Mouse (Mus musculus) heart, postnatal 0 days (tissue): ENCODE data around the gene Itk. TPM values are rescaled to one million over a fixed set of nuclear protein-coding genes. Genes with fewer than 3 reads are reported as not detected.
A peak's percentile ranks its signal among the peaks of the same experiment; 100 is the strongest.

Experiments used
- ATAC-seq: fragments of 200-750 bp; cut with Nextera tagmentation; 2 replicates; pipeline ENCODE4 v1.8.0; 2017; ENCODE audit warnings: low read depth, moderate number of reproducible peaks, moderate library complexity; ENCODE audit not compliant: insufficient read depth
- DNase-seq: peaks from one replicate; pipeline ENCODE4 v3.0.0-alpha.2; 2016; ENCODE audit warnings: low spot score
- H3K27ac ChIP-seq: fragments of 300-500 bp; sonication (generic); 2 replicates; pipeline ENCODE4 v1.5.1; 2014; ENCODE audit warnings: low read depth, mild to moderate bottlenecking
- H3K27me3 ChIP-seq: fragments of 300-500 bp; sonication (generic); 2 replicates; pipeline ENCODE4 v1.6.1; 2014; ENCODE audit warnings: low read length, mixed read lengths; ENCODE audit not compliant: control insufficient read depth, insufficient read depth
- H3K36me3 ChIP-seq: fragments of 300-500 bp; sonication (generic); replicated peaks from 2 replicates; pipeline ENCODE4 v1.6.1; 2014; ENCODE audit warnings: low read length, mixed read lengths; ENCODE audit not compliant: control insufficient read depth, insufficient read depth
- H3K4me1 ChIP-seq: fragments of 300-500 bp; sonication (generic); 2 replicates; pipeline ENCODE4 v1.6.1; 2014; ENCODE audit warnings: antibody characterized with exemption; ENCODE audit not compliant: control insufficient read depth, insufficient read depth
- H3K4me2 ChIP-seq: fragments of 300-500 bp; sonication (generic); 2 replicates; pipeline ENCODE4 v1.6.1; 2014; ENCODE audit warnings: low read depth, mild to moderate bottlenecking, low read length, moderate library complexity
- H3K4me3 ChIP-seq: fragments of 300-500 bp; sonication (generic); 2 replicates; pipeline ENCODE4 v1.5.1; 2014; ENCODE audit warnings: low read depth, low read length
- H3K9ac ChIP-seq: fragments of 300-500 bp; sonication (generic); replicated peaks from 2 replicates; pipeline ENCODE4 v1.6.1; 2014; ENCODE audit warnings: low read depth, low read length, mixed read lengths
- H3K9me3 ChIP-seq: fragments of 300-500 bp; sonication (generic); replicated peaks from 2 replicates; pipeline ENCODE4 v1.6.1; 2016; ENCODE audit warnings: low read length; ENCODE audit not compliant: control insufficient read depth
- CTCF ChIP-seq: IDR thresholded peaks from 2 replicates; pipeline ENCODE4 v1.5.1; 2016; ENCODE audit warnings: antibody characterized with exemption, control low read depth, low read depth
- EP300 ChIP-seq: IDR thresholded peaks from 2 replicates; pipeline ENCODE4 v1.6.1; 2016; ENCODE audit warnings: antibody characterized with exemption, low read depth
- WGBS: fragments of 180-500 bp; shearing (Covaris S2); extraction: QIAGEN DNeasy Blood & Tissue Kit; methylation state at CpG from one replicate; pipeline ENCODE4 v1.1.7; 2014; 5-methylcytosine and 5-hydroxymethylcytosine counted together
- polyA plus RNA-seq: library from polyadenylated mRNA; unstranded; fragments of >200 nt; fragmentation: Nextera tagmentation; extraction: Ambion mirVana; gene quantifications from 2 replicates; pipeline ENCODE4 v1.2.1, GENCODE M21; 2015
- total RNA-seq: library from RNA; depleted of rRNA; stranded (reverse); fragments of >200 nt; gene quantifications from 2 replicates; pipeline ENCODE4 v1.2.3, GENCODE M21; 2014; ENCODE audit warnings: low replicate concordance

The Itk gene
- total and polyA plus RNA-seq, 2 experiments from 2014 or later: not detected

DNA sequence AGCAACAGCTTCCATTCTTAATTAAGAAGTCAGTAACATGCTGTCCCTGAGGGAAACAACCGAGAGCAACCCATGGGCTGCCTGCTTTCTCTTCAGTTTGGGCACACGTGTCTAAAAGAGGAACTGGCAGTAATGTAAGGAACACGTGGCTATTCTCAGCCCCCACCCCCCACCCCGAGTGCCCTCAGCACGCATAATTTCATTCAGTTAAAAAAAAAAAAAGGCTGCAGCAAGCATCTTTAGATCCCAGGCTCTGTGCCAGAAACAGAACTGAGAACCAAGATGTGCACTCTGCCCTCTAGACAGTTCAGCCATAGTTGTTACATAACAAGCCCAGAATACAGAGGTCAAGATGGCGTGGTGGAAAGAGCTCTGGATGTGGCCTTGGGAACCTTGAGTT lies 102.5 kb downstream of the Itk start:
- ATAC-seq (peak; percentile 51; the same call in 1 of the 2 replicates), DNase-seq (no peak)
- Histone ChIP-seq H3K27ac (no peak overlapping the region), H3K4me2 (no peak overlapping the region), H3K4me1 (no peaks in the 10 kb centered on the region), H3K9me3 (no peaks in the 10 kb centered on the region), H3K4me3 (no peak overlapping the region), H3K9ac (no peak overlapping the region), H3K27me3 (no peaks in the 10 kb centered on the region), H3K36me3 (peaks cover 4% of the 10 kb centered on the region; the same call in 1 of the 2 replicates)
- 28% methylated on average over 6 of the region's 6 CpGs for WGBS
- TF ChIP-seq EP300 (no peak), CTCF (no peak)

DNA sequence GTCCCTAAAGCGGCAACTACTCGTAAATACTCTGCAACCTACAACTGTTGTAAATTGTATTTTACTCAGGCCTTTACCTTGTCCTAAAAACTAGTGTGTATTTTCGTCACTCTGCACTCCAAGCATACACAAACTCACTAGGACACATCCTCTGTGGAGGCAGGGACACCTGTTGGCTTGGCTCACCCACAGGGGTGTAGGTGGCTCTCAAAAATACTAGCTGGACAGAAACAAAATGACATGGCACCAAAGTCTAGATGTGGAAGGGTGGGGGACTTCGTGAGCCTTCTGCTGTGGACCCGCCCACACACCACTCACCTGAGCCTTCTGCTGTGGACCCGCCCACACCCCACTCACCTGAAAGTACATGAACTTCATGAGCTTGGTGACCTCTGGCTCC lies 105.5 kb downstream of the Itk start:
- Histone ChIP-seq H3K4me2 (no peak overlapping the region), H3K9ac (no peak overlapping the region), H3K27ac (no peak overlapping the region), H3K4me1 (no peaks in the 10 kb centered on the region), H3K27me3 (no peaks in the 10 kb centered on the region), H3K36me3 (peaks cover 4% of the 10 kb centered on the region; the same call in 1 of the 2 replicates), H3K4me3 (no peak overlapping the region), H3K9me3 (no peaks in the 10 kb centered on the region)
- DNase-seq (no peak), ATAC-seq (no peak)
- WGBS: 88% methylated on average over 6 of the region's 6 CpGs
- TF ChIP-seq CTCF (no peak), EP300 (no peak)

GRCm38 (mm10) chr11:46282612-46283011 lies 106.7 kb downstream of the Itk start:
- H3K4me2 ChIP-seq: no peak overlapping the region
- TF ChIP-seq EP300: no peak
- no peak overlapping the region for H3K27ac ChIP-seq
- ATAC-seq: no peak
- no peak overlapping the region for H3K9ac ChIP-seq
- 86% methylated on average over 5 of the region's 5 CpGs for WGBS
- H3K4me1 ChIP-seq: no peaks in the 10 kb centered on the region
- peaks cover 4% of the 10 kb centered on the region; the same call in 1 of the 2 replicates for H3K36me3 ChIP-seq
- H3K9me3 ChIP-seq: no peaks in the 10 kb centered on the region
- H3K4me3 ChIP-seq: no peak overlapping the region
- H3K27me3 ChIP-seq: no peaks in the 10 kb centered on the region
- no peak for DNase-seq

GRCm38 (mm10) chr11:46278709-46279108 lies 110.6 kb downstream of the Itk start:
- Histone ChIP-seq H3K27me3 (no peaks in the 10 kb centered on the region), H3K9me3 (no peaks in the 10 kb centered on the region), H3K9ac (no peak overlapping the region), H3K36me3 (peaks cover 2% of the 10 kb centered on the region; the same call in 1 of the 2 replicates), H3K4me2 (no peak overlapping the region), H3K27ac (no peak overlapping the region), H3K4me1 (0 out of 2 replicates have a peak, but pooled peaks cover 4% of the 10 kb centered on the region), H3K4me3 (no peak overlapping the region)
- no peak for ATAC-seq
- TF ChIP-seq CTCF: no peak
- TF ChIP-seq EP300: no peak
- DNase-seq: no peak
- WGBS: 96% methylated on average over 12 of the region's 12 CpGs

- H3K27me3 ChIP-seq: no peaks in the 10 kb centered on the region
- no peak overlapping the region for H3K9ac ChIP-seq
- H3K4me1 ChIP-seq: 0 out of 2 replicates have a peak, but pooled peaks cover 4% of the 10 kb centered on the region
- ATAC-seq (no peak), DNase-seq (no peak)
- H3K4me3 ChIP-seq: no peak overlapping the region
- TF ChIP-seq EP300: no peak
- no peak for TF ChIP-seq CTCF
- H3K9me3 ChIP-seq: no peaks in the 10 kb centered on the region
- no peaks in the 10 kb centered on the region; the same call in 1 of the 2 replicates for H3K36me3 ChIP-seq
- 59% methylated on average over 5 of the region's 5 CpGs for whole genome bisulfite sequencing
- H3K4me2 ChIP-seq: no peak overlapping the region
- no peak overlapping the region for H3K27ac ChIP-seq
Observed at GRCm38 (mm10) chr11:46278140-46278539, 111.2 kb downstream of the Itk start.

DNA sequence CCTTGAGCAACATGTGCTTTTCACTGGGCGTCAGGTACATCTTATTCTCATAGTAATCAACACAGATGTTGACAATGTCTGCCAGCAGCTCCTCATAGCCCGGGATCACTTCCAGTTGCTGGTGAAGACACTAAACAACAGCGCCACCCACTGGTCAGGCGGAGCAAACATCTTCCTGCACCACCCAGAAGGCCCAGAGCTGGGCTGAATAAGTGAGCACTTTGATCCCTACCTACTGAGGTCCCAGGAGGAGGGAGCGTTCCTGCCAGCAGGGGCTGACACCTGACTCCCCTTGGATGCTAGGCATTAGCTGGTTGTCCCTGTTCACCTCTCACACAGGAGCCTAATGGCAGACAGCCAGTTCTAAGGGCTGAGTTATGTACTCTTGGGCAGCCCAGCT lies 112.5 kb downstream of the Itk start:
- peaks cover 2% of the 10 kb centered on the region; the same call in 1 of the 2 replicates for H3K36me3 ChIP-seq
- ATAC-seq (no peak), DNase-seq (no peak)
- no peak overlapping the region for H3K4me2 ChIP-seq
- no peak overlapping the region for H3K27ac ChIP-seq
- H3K9me3 ChIP-seq: no peaks in the 10 kb centered on the region
- no peaks in the 10 kb centered on the region for H3K27me3 ChIP-seq
- TF ChIP-seq CTCF (peak; percentile 17), EP300 (no peak)
- no peak overlapping the region for H3K4me3 ChIP-seq
- WGBS: 35% methylated on average over 5 of the region's 5 CpGs
- 0 out of 2 replicates have a peak, but pooled peaks cover 4% of the 10 kb centered on the region for H3K4me1 ChIP-seq
- H3K9ac ChIP-seq: no peak overlapping the region
